Mouse (Mus musculus): ENCODE measurements around the gene Aebp2.
"Not testable (repeated sequence)": the region's sequence is repeated elsewhere in the genome, so short reads cannot be mapped to it uniquely, and the experiment has no call there.

Aebp2 gene

DNA sequence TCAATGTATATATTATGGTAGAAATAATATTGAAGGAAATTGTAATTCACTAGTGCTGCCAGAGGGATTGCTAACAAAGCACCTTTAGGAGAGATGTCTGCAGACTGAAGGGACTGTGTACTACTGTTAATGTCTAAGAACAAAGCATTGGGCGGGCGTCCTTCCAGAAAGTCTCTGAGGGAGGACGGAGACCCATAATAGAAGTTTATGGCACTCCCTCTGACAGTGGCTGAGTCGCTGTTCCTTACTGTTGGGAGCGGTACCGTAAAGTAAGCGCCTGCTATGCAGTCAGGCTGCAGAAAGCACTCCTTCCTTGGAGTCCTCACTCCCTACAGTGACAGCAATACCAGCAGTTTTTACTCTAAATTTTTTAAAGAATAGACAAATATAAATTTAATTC, 29.5 kb downstream of the Aebp2 start:
- in situ Hi-C loops (cut with MseI, MboI): no loop called here

DNA sequence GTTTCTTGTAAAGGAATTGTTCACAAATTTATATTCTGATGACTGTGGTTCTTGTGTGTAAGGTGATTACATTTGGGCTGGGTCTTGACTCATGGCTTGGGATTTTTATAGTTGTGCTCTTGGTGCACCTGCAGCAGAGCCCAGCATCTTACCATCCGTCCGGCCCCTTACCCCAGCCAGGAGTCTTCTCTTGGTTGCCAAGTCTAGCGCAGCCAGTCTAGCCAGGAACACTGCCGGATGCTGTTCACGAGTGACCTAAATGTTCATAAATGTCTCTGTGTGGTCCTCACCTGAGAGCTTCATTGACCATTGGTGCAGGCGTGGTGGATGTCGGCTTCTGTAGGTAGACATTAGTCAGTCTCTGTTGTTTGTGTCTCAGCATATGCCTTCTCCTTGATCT, 33.0 kb downstream of the Aebp2 start:
- in situ Hi-C loops (cut with MseI, MboI): no loop called here

DNA sequence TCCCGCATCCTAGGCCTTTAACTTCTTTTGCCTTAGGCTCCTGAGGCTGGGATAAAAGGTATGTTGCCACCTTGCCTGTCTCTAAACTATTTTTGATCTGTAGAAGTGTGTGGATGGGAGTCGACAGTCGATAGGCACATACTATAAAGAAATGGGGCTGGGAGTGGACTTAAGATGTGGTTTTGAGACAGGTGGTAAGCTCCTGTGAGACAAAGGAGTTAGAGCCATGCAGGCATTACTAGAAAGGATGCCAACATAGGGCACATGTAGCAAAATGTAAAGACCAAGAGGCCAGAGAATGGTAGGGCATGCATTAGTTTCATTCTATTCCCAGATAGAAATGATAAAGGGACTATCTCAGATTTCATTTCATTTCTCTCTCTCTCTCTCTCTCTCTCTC, 34.5 kb downstream of the Aebp2 start:
- in situ Hi-C loops (cut with MseI, MboI): no loop called here

DNA sequence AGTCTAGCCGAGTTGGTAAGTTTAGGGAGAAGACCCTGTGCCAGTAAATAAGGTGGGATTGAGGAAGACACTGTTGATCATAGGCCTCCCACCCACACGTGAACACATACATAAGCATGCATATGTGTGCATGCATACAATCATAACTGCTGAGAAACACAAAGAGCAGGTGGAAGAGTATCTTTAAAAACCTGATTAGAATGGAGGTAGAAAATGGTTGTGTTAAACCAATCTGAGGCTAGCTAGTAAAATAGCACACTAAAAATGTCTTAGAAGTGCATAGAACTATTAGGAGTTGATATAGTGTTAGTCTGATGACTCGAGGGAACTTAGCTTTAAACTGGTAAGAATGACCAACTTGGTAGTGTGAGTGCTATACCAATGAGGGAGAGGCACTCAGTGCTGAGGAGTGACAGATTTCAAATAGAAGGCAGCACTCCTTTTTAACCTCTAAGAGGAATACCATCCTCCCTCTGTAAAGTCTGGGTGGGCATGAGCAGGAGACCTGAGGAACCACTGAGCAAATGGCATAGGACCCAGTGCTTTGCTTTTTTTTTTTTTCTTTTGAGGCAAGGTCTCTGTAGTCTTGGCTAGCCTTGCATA, 35.6 kb downstream of the Aebp2 start:
- in situ Hi-C loops (cut with MseI, MboI): no loop called here

DNA sequence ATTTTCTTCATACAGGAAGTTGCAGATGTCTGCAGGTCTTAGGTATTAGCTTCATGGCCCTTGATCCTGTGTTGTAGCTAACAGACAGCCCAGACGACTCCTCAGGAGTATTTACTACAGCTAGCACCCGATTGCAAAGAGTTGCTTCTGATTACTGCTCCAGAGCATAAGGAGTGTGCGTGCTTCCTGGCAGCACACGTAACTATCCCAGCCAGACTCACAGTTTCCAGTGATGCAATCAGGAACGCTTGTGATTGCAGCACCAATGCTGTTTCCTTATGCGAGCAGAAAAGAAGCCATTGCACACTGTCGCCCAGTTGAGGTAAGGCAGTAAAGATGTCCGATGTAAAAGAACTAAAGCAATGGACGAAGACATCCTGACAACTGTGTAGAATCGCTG, 38.6 kb downstream of the Aebp2 start:
- in situ Hi-C loops (cut with MseI, MboI): no loop called here

DNA sequence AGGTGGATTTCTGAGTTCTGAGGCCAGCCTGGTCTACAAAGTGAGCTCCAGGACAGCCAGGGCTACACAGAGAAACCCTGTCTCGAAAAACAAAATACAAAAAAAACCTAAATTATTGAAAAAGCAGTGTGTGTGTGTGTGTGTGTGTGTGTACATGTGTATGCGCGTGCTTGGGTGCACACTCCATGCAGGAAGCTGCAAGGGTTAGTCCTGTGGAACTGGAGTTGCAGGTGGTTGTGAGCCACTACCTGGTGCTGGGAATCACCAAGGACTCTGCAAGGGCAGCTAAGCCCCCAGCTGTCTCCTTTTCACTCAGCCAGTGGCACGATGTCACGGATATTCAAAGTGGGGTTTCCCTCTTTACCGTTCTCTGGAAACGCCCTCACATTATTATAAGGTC, 39.3 kb downstream of the Aebp2 start:
- in situ Hi-C loops (cut with MseI, MboI): no loop called here

DNA sequence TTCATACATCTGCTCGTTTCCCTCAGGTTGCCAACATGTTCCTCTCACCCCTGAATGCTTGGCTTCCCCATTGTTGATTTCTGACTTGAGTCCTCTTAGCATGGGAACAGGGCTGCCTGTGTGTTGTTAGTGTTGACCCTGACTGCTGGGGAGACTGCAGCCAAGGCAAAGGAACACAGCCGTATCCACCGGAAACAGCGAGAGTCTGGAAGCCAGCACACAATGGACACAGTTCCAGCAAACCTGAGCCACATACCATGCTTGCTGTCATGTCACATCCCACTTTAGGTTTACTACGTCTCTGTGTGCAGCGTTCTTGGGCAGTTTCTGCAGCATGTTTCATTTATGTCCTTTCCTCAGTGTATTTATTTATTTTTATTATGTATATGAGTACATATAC, 39.8 kb downstream of the Aebp2 start:
- in situ Hi-C loops (cut with MseI, MboI): no loop called here

DNA sequence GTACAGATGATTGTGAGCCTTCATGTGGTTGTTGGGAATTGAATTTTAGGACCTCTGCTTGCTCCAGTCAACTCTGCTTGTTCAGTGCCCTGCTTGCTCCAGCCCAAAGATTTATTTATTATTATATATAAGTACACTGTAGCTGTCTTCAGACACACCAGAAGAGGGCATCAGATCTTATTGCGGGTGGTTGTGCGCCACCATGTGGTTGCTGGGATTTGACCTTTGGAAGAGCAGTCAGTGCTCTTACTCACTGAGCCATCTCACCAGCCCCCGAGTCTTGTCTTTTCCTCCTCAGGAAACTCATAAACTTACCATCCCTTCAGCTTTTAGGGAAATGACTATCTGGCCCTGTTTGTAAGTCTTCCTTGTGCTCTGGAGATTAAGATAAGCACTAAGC, 40.2 kb downstream of the Aebp2 start:
- in situ Hi-C loops (cut with MseI, MboI): not testable (repeated sequence)

DNA sequence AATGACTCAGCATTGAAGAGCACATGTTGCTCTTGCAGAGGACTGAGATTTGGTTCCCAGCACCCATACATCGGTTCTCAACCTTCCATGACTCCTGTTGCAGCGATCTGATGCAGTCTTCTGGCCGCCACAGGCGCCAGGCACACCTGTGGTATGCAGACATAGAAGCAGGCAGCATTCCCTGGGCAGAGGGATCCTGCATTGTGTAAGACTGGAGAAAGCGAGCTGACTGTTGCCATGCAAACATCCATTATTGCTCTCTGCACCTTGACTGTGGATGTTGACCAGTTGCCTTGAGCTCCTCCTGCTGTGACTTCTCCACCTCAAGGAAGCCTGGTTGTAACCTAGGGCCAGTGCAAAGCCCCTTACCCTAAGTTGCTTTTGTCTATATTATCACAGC, 42.1 kb downstream of the Aebp2 start:
- in situ Hi-C loops (cut with MseI, MboI): no loop called here

DNA sequence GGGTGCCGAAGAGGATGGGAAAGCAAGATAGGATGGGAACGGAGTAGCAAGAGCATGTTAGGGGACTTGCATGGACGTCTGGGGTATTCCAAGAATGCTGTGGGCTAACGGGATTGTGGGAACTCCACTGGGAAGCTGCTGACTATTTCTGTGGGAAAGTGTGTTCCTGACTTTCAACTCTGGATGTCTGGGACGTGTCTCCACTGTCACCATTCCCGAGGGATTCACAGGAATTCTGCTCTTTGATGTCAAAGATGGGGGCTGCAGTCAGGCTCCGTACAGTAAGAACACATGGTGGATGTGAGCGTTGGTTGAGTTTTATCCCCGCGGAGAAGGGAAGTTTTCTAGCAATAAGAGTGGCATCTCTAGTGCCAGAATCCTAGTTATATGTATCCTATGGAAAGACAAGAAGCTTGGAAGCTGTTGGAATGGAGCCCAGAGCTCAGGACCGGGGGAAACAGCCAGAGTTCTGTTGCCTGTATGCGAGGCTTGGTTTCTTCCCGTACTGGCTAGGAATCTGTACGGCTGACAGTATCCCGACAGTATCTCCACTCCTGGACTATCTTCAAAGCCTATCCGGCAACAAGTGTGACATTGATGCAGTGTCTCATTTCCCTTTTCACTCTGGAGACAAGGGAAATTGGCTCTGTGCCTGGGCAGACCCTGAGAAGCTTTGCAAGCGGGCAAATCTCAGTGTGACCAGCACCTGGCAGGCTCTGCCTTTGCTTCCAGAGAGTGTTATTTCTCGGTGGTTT, 44.2 kb downstream of the Aebp2 start:
- in situ Hi-C loops (cut with MseI, MboI): no loop called here

DNA sequence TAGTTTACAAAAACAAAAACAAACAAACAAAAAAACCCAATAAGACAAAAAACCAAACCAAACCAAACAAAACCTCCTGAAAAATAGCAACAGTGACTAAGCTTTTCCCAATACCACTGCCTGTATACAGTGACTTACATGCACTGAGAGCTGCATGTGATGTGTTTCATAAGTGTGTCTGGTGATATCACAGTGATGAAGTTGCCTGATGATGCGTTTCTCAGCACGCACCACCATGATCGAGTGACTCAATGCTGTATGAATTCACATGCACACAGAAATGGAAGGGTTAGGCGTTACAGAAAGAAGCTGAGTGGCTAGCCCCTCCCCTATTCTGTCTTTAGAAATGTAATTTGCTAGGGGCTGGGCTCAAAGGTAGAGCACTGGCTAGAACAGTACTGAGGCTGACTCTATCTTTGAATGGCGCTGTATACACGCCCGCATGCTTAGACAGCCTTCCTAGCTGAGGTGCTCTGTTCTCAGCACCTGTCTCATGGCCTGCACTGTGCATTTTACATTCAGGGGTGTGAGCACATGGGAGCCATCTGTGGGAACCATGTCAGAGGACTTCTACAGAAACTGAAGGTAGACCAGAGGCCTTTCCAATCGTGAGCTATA, 44.9 kb downstream of the Aebp2 start:
- in situ Hi-C loops (cut with MseI, MboI): no loop called here

DNA sequence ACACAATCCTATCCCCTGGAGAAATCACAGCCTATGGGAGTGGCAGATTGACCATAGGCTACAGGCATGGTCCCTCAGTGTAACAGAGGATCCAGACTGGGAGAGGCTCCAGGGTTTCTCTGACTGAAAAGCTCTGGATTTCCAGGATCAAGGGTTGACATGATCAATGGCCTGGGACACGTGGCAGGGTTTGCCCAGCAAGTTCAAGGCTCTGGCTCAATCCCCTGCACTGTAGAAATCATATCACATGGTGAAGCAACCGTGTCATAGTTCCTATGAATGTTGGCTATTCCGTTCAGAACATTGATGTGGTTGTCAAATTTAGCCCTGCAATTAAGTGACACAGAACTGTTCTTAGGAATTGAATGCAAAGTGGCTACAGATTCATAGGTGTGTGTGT, 52.0 kb downstream of the Aebp2 start:
- in situ Hi-C loops (cut with MseI, MboI): no loop called here

DNA sequence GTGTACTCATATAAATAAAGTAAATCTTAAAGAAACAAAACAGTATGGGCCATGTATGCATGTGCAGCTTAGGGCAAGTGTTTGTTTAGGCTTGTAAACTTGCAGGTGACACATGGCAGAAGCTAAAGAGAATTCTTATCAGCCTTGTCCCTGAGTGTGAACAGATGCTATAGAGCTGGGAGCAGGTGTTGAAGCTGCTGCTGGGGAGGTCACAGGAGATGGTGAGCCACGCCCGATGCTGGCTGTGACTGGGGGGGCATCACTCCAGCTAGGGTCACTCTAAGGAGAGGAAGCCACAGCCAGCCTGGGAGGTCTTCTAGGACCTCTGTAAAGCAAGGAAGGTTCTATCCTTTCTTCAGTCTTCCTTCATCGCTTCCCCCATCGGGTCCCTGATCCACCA, 53.6 kb downstream of the Aebp2 start:
- in situ Hi-C loops (cut with MseI, MboI): no loop called here

DNA sequence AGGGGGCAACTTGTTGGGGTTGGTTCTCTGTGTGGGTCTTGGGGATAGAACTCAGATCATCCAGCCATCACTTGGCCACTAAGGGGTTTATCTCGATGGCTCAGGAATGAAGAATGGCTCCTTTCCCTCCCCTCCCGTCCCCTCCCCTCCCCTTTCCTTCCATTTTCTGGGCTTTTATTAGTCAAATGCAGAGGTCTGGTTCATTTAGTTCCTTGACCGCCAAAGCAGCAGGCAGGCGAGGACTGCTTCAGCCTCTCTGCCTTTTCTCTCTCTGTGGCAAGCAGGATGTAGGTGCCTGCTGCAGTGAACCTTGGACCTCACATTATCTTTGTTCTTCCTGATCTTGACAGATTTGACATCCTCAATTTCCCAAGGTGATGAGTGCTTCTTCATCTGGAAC, 54.6 kb downstream of the Aebp2 start:
- in situ Hi-C loops (cut with MseI, MboI): no loop called here

DNA sequence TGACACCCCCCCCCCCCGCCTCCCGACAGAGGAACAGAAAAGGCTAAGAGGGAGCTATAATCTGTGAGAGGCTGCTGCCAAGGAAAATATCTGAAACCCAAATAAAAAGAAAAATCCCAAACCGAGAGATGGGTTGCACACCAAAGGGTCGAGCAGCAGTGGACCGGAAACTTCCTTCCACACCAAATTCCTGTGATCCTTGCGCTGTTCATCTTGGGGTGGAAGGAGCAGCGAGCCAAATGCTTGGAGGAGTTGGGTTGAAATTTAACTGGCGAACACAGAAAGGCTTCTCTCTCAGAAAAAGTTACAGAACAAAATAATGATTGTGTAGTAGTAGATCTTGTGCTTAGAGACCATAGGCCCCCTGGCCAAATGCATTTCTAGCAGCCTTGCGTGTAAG, 55.5 kb downstream of the Aebp2 start:
- in situ Hi-C loops (cut with MseI, MboI): no loop called here

DNA sequence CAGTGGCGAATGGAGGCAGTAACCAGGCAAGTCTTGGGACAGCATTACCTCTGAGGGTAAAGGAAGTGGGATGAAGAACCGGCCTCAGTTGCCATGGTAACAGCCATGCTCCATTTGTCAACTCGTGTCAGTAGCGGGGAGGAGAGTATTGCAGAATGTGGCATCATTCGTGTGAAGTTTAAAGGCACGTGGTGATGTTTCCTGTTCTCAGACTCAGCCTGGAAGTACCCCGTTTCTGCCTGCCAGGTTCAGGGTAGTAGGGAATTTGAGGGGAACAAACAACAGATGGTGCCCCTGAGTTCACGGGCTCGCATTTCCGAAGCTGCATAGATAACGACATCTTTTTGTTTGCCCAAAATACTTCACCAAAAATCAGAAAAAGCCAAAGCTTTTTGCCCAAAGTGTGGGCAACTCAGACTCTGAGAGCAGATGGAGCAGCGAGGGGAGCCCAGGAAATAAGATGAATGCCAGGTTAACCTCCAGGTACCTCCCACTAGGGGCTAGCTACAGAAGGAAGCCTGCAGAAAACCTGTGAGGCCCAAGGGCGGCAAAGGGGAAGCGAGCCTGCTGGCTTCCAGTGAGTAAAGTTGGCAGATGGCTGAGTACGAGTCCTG, 56.3 kb downstream of the Aebp2 start:
- in situ Hi-C loops (cut with MseI, MboI): no loop called here

DNA sequence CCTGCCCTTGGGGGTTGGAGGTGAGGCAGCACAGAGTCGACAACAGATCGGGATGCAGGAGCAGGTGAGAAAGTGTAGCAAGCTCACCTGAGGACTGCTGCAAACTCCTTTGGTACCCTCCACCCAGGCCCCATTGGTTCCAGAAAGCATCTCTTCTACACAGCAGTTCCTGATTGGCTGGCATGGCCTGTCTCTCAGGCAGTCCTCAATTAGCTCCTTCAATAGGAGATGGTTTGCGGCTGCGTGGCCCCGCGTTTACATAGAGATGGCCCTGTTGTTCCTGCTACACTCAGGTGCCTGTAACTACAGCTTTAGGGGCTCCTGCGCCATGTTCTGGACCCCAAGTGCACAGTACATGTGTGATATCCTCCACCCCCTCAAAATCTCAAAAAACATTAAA, 58.2 kb downstream of the Aebp2 start:
- in situ Hi-C loops (cut with MseI, MboI): no loop called here

DNA sequence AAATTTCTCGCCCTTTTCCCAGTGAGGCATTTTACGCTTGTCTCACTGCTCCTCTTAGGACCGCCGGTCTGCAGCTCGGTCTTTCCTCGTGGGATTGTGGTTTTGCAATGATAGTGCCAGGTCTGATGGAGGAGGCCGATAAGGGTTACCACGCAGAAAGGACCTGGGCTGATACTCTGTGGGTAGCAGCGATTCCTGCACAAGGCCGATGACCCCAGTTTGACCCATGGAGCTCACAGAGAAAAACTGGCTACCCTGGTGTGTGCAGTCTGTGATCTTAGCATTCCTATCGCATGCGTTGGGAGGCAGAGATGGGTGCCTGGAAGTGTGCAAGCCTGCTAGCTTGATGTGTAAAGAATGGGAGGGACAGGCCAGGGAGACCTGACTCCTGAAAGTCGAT, 60.4 kb downstream of the Aebp2 start:
- in situ Hi-C loops (cut with MseI, MboI): no loop called here

DNA sequence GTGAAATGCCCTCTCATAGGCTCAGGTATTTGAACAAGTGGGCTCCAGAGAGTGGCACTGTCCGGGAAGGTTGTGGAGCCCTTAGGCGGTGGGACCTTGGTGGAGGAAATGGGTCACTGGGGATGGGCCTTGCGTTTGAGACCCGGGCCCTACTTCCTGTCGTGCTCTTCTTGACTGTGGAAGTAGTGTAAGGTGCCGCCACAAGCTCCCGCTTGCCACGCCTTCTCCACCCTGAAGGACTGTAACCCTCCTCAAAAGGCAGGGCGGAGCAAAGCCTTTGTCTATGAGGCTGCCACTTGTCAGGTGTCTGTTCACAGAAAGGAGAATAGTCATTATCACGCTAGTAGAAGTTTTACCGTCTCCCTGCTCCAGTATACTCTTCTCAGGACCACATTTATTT, 61.9 kb downstream of the Aebp2 start:
- in situ Hi-C loops (cut with MseI, MboI): no loop called here

DNA sequence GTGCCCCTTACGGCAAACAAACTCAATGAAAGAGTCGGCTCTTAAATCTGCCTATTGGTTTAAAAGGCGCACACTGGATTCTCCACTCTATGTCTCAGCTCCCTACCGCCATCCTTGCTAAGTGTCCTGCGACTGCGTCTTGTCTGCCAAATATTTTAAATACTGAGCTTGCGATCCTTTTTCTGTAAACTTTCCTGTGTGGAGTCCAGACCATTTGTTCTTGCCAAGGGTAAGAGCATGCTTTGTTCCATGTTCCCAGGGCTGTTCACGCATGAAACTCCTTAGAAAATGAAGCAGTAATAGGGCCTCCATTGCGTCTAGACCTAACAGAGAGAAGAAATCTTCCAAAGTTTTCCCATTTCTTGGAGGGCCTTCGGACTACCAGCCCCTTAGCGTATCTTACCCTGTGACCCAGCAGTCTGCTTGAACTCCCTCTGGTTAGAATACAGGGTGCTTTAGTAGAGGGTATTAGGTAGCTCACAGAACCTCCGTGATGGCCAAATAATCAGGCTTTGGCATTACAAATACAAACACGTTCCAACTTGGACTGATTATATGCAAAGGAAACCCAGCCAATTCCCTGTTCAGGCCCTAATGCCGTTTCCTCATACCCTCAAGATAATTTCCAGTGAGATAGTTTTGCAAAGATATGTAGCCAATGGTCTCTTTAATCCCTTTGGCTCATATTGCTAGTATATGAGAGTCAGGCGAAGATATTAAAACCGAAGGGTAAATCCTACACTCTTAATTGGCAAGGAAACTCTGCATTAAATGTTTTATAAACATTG, 67.3 kb downstream of the Aebp2 start:
- in situ Hi-C loops (cut with MseI, MboI): no loop called here

DNA sequence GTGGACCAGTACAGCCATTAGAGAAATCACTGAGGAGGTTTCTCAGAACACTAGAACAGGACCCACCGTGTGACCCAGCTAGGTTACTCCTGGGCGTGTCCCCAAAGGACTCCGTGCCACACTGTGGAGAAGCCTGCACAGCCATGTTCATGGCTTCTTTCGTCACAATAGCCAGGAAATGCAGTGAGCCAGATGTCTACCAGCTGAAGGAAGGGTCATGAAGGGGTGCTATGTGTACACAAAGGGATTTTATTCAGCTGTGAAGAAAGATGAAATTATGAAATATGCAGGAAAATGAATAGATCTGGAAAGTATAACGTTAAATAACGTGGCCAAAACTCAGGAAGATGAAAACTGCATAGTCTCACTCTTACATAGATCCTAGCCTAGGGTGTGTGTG, 69.7 kb downstream of the Aebp2 start:
- in situ Hi-C loops (cut with MseI, MboI): no loop called here

DNA sequence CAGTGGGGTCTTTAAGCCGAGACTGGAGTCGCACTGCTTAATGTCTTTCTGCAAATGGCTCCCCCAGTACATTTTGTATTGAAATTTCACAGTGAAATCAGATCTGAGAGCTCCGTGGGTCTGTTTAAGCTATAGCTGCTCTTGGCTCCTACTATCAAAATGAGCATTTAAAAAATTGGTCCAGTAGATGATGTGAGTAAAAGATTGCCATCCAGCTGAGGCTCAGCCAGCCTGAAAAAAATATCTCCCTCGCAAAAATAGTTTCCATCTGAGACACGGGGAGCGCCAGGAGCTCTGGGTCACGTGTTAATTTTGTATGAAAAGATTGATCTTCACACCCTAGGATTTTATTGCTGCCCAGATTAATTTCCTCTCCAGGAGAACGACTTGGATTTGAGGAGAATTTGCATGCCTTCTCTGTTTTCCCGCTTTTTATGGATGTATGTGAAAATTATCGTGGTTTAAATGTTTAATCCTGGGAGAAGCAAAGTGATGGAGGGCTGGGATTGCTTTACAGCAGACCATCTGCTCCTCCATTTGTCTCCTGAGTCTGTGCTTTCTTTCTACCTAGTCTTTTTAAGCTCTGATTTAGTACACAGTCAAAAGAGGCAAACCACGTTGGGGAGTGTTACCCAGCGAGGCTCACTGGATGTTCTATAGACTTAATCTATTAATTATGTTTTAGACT, 73.9 kb downstream of the Aebp2 start:
- in situ Hi-C loops (cut with MseI, MboI): no loop called here

Measured in mouse trophoblast stem cell (cell line).